Mouse (Mus musculus) monocyte, adult 5-6 weeks (primary cell): ENCODE measurements around the gene Wif1. TPM values are rescaled to one million over a fixed set of nuclear protein-coding genes. Genes with fewer than 3 reads are reported as not detected.
A peak's percentile ranks its signal among the peaks of the same experiment; 100 is the strongest.

ENCODE experiments used
- ATAC-seq: fragments of 153-309, 156-312 bp; replicated peaks from 2 replicates; pipeline ENCODE4 v1.8.0; 2017; ENCODE audit warnings: mild to moderate bottlenecking; ENCODE audit not compliant: low TSS enrichment, insufficient number of reproducible peaks, severe bottlenecking, poor library complexity, low FRiP score
- total RNA-seq: library from RNA; stranded (forward); fragments of 200-1000, 200-491, 200-594 nt; gene quantifications from 3 replicates; pipeline ENCODE4 v1.2.3, GENCODE M21; 2017

The Wif1 gene
- total RNA-seq, 1 experiment from 2014 or later, result not detected

GRCm38 (mm10) chr10:121062704-121063103, 28.9 kb downstream of the Wif1 start:
- no peak for ATAC-seq

GRCm38 (mm10) chr10:121067416-121067951, 33.7 kb downstream of the Wif1 start:
- ATAC-seq, result no peak

- no peak for ATAC-seq
These were observed 34.2 kb downstream of the Wif1 start for GRCm38 (mm10) chr10:121068003-121068402.

- no peak for ATAC-seq
These were observed 37.0 kb downstream of the Wif1 start for GRCm38 (mm10) chr10:121070742-121071141.

- no peak for ATAC-seq
These were observed 46.7 kb downstream of the Wif1 start for GRCm38 (mm10) chr10:121080500-121080899.

- ATAC-seq, result no peak
These were observed 49.1 kb downstream of the Wif1 start for GRCm38 (mm10) chr10:121082881-121083280.

- ATAC-seq, result no peak
These were observed 49.8 kb downstream of the Wif1 start for GRCm38 (mm10) chr10:121083512-121083911.

- no peak for ATAC-seq
These were observed 54.9 kb downstream of the Wif1 start for GRCm38 (mm10) chr10:121088679-121089078.

- ATAC-seq, result peak; percentile 64; the same call in 1 of the 2 replicates
These were observed 55.6 kb downstream of the Wif1 start for GRCm38 (mm10) chr10:121089312-121089711.

DNA sequence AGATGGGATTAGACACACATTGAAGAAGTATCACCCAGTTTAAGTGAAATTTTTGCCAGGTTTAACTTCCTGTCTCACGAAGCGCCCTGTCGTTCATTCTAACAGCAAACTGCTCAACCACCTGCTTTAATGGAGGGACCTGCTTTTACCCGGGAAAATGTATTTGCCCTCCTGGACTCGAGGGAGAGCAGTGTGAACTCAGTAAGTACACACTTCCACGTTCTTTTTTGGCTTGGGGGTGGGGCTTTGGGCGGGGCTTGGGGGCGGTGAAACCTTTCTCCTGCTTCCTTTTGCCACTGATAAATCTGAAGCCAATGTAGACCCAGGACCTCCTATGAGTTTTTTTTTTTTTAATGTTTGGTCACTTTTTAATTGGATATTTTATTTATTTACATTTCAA, 56.2 kb downstream of the Wif1 start:
- no peak for ATAC-seq

DNA sequence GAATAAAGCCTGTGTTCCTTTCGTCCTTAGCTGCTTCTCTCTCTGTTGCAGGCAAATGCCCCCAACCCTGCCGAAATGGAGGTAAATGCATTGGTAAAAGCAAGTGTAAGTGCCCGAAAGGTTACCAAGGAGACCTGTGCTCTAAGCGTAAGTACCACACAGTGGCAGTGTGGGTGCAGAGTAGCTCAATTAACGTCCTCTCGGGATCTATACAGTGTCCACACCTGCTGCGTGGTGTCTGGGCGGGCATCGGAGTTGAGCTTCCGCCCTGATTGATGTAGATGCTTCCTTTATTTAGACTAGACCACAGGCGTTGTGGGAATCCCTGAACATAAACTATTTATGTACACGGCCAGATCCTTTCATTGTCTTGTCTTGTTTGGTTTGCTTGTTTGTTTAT, 62.2 kb downstream of the Wif1 start:
- ATAC-seq, result no peak

GRCm38 (mm10) chr10:121098263-121098662, 64.5 kb downstream of the Wif1 start:
- no peak for ATAC-seq

GRCm38 (mm10) chr10:121099658-121100057, 65.9 kb downstream of the Wif1 start:
- no peak for ATAC-seq

- no peak for ATAC-seq
These were observed 82.4 kb downstream of the Wif1 start for GRCm38 (mm10) chr10:121116115-121116514.

DNA sequence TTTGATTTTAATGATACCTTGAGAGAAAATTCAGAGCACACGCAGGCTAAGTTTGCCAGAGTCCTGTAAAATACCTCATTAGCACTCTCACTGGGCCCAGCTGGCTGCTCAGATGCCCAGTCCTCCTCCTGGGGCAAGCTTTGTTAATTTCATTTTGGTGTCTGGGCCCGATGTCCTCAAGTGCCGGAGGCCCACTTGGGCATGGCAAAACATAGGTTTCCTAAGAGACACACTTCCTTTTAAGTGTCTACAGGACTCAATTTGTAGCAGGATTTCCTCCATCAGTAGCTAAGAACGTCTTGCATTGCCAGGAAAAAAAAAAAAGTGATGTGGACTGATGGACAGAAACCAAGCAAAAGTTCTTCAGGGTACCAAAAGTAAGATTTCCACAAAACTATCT, 82.9 kb downstream of the Wif1 start:
- ATAC-seq, result no peak

- ATAC-seq, result no peak
These were observed 87.0 kb downstream of the Wif1 start for GRCm38 (mm10) chr10:121120751-121121150.

- ATAC-seq, result no peak
These were observed 90.7 kb downstream of the Wif1 start for GRCm38 (mm10) chr10:121124481-121124880.

DNA sequence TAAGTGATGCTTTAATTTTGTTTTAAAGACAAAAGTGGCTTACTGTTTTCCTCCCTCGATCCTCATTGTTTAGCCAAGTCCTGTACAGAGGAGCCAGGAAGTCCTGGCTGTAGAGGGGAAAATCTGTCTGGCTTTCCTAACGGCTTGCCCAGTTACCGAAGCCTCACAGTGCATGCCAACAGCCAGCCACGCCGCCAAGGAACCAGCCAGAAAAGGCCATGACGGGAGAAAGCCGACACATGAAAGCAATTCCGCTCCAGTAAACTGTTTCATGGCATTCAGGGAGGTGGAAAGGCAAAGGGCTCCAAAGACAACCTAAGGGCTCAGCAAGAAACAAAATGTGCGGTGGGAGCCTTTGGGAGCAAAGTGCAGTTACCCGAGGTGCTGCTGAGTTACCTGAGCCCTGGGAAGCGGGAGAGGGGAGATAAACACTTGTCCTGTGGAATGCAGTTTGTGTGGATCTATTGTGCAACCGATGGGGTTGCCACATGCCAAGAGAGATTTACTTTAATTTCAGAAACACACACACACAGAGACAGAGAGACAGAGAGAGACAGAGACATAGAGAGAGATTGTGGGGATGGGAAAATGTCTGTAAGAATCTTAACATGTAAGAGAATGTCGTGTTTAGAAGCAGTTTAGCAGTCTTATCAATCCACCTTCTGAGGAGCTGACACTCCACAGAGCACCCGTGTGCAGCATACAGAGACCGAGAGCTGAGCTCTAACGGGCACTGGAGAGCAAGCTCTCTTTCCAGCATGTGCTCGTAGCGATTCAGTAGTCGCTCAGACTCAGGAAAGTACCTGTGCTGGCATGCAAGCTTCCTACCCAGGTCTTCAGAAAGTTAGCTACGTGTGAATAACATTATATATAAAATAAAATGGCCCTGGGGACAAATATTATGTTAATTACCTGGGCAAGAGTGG, 95.5 kb downstream of the Wif1 start:
- no peak for ATAC-seq
